Mouse (Mus musculus) CH12.LX (cell line): ENCODE measurements at regions not wholly inside any gene's neighbourhood (a gene's known extent, or its start where the extent isn't known, plus 50 kb on each side); places are given as distances from the start of the nearest gene placed in this dataset.
A peak's percentile ranks its signal among the peaks of the same experiment; 100 is the strongest.

Experiments used
- DNase-seq: peaks from one replicate; pipeline ENCODE4 v3.0.0-alpha.2; 2013; ENCODE audit errors: extremely low read depth
- H3K27ac ChIP-seq: 2 replicates; pipeline ENCODE4 v1.5.1; 2012; ENCODE audit warnings: low read depth, mild to moderate bottlenecking, control low read depth, moderate library complexity; ENCODE audit not compliant: insufficient read depth
- H3K27me3 ChIP-seq: replicated peaks from 2 replicates; pipeline ENCODE3; 2012; ENCODE audit warnings: inconsistent platforms
- H3K36me3 ChIP-seq, 2 experiments: replicated peaks in 1 of 2; 2 replicates each; pipeline versions ENCODE3 to v1.6.1; 2012; ENCODE audit warnings: inconsistent platforms in 1 of 2, low read length in 1 of 2, mild to moderate bottlenecking in 1 of 2, mixed read lengths in 1 of 2, moderate library complexity in 1 of 2; ENCODE audit not compliant: control insufficient read depth in 1 of 2, insufficient read depth in 1 of 2
- H3K4me1 ChIP-seq, 2 experiments: 2 replicates each; pipeline ENCODE4 v1.6.1; 2012; ENCODE audit warnings: inconsistent platforms in 1 of 2, moderate library complexity in 1 of 2; ENCODE audit not compliant: insufficient read depth in 2 of 2, control insufficient read depth in 1 of 2
- H3K4me2 ChIP-seq: 2 replicates; pipeline ENCODE4 v1.6.1; 2012; ENCODE audit warnings: low read depth, mild to moderate bottlenecking, control low read depth; ENCODE audit not compliant: poor library complexity, insufficient read depth, severe bottlenecking
- H3K4me3 ChIP-seq, 3 experiments: fragments of 150-350 bp in 1 of 3; sonication (generic) in 1 of 3; replicated peaks in 1 of 3; 2 replicates each; pipeline versions ENCODE3 to v1.5.1; 2011 to 2012; ENCODE audit warnings: low read depth in 2 of 3, low read length in 2 of 3, mild to moderate bottlenecking in 2 of 3, moderate library complexity in 2 of 3, control low read depth in 1 of 3, improper control_type of control experiment in 1 of 3, inconsistent platforms in 1 of 3, mixed read lengths in 1 of 3; ENCODE audit not compliant: poor library complexity in 1 of 3
- H3K79me2 ChIP-seq: replicated peaks from 2 replicates; pipeline ENCODE4 v1.6.1; 2012; ENCODE audit warnings: mild to moderate bottlenecking, moderate library complexity; ENCODE audit not compliant: control insufficient read depth, poor library complexity, insufficient read depth, severe bottlenecking; ENCODE audit errors: extremely low read depth
- H3K9ac ChIP-seq: 2 replicates; pipeline ENCODE4 v1.6.1; 2012; ENCODE audit warnings: low read depth, mild to moderate bottlenecking, control low read depth, moderate library complexity; ENCODE audit not compliant: insufficient read depth
- H3K9me3 ChIP-seq: replicated peaks from 2 replicates; pipeline ENCODE3; 2012; ENCODE audit warnings: low read length, inconsistent platforms, mixed read lengths
- CTCF ChIP-seq, 2 experiments: IDR thresholded peaks in 1 of 2; conservative IDR thresholded peaks in 1 of 2; 2 replicates each; pipeline ENCODE4 v1.5.1; 2011 to 2012; ENCODE audit warnings: low read depth in 2 of 2, low read length in 2 of 2, improper control_type of control experiment in 1 of 2, inconsistent platforms in 1 of 2, mild to moderate bottlenecking in 1 of 2, moderate library complexity in 1 of 2
- E2F4 ChIP-seq: IDR thresholded peaks from 2 replicates; pipeline ENCODE4 v1.6.1; 2011; ENCODE audit warnings: low read depth, low read length, improper control_type of control experiment; ENCODE audit not compliant: insufficient replicate concordance
- ELF1 ChIP-seq: IDR thresholded peaks from 2 replicates; pipeline ENCODE4 v1.6.1; 2014; ENCODE audit warnings: low read depth, mild to moderate bottlenecking, inconsistent platforms, low read length, improper control_type of control experiment
- EP300 ChIP-seq: IDR thresholded peaks from 2 replicates; pipeline ENCODE4 v1.6.1; 2011; ENCODE audit warnings: low read length, improper control_type of control experiment
- GABPA ChIP-seq: IDR thresholded peaks from 2 replicates; pipeline ENCODE4 v1.6.1; 2012; ENCODE audit warnings: low read depth, low read length, improper control_type of control experiment, inconsistent platforms; ENCODE audit not compliant: insufficient replicate concordance
- HCFC1 ChIP-seq: IDR thresholded peaks from 2 replicates; pipeline ENCODE4 v1.6.1; 2012; ENCODE audit warnings: low read depth, mild to moderate bottlenecking, inconsistent platforms, low read length, improper control_type of control experiment
- IRF4 ChIP-seq: IDR thresholded peaks from 2 replicates; pipeline ENCODE4 v1.6.1; 2014; ENCODE audit warnings: low read depth, mild to moderate bottlenecking, inconsistent platforms, low read length, improper control_type of control experiment
- JUN ChIP-seq: IDR thresholded peaks from 2 replicates; pipeline ENCODE4 v1.6.1; 2011; ENCODE audit warnings: low read depth, mild to moderate bottlenecking, low read length, improper control_type of control experiment, moderate library complexity; ENCODE audit not compliant: insufficient read depth
- MAX ChIP-seq: IDR thresholded peaks from 2 replicates; pipeline ENCODE4 v1.6.1; 2011; ENCODE audit warnings: low read length, improper control_type of control experiment
- MAZ ChIP-seq: IDR thresholded peaks from 2 replicates; pipeline ENCODE4 v1.6.1; 2012; ENCODE audit warnings: low read depth, mild to moderate bottlenecking, inconsistent platforms, low read length, improper control_type of control experiment, moderate library complexity
- MEF2A ChIP-seq: IDR thresholded peaks from 2 replicates; pipeline ENCODE4 v1.6.1; 2014; ENCODE audit warnings: low read depth, mild to moderate bottlenecking, inconsistent platforms, low read length, improper control_type of control experiment, borderline replicate concordance
- MXI1 ChIP-seq: IDR thresholded peaks from 2 replicates; pipeline ENCODE4 v1.6.1; 2011; ENCODE audit warnings: mild to moderate bottlenecking, low read depth, low read length, improper control_type of control experiment
- MYC ChIP-seq: IDR thresholded peaks from 2 replicates; pipeline ENCODE4 v1.6.1; 2011; ENCODE audit warnings: low read depth, mild to moderate bottlenecking, improper control_type of control experiment, low read length
- PAX5 ChIP-seq: IDR thresholded peaks from 2 replicates; pipeline ENCODE4 v1.6.1; 2012; ENCODE audit warnings: low read length, inconsistent platforms, mixed read lengths
- POLR2AphosphoS2 ChIP-seq: IDR thresholded peaks from 2 replicates; pipeline ENCODE4 v1.6.1; 2011; ENCODE audit warnings: low read depth, low read length, improper control_type of control experiment
- RAD21 ChIP-seq: IDR thresholded peaks from 2 replicates; pipeline ENCODE4 v1.6.1; 2011; ENCODE audit warnings: low read depth, mild to moderate bottlenecking, low read length, improper control_type of control experiment, moderate library complexity
- SMC3 ChIP-seq: IDR thresholded peaks from 2 replicates; pipeline ENCODE4 v1.6.1; 2011; ENCODE audit warnings: low read depth, low read length, improper control_type of control experiment
- ZC3H11A ChIP-seq: IDR thresholded peaks from 2 replicates; pipeline ENCODE4 v1.6.1; 2012; ENCODE audit warnings: low read depth, mild to moderate bottlenecking, inconsistent platforms, low read length, improper control_type of control experiment
- ZKSCAN1 ChIP-seq: IDR thresholded peaks from 2 replicates; pipeline ENCODE4 v1.6.1; 2012; ENCODE audit warnings: low read depth, inconsistent platforms, low read length, improper control_type of control experiment, borderline replicate concordance
- ZNF384 ChIP-seq: IDR thresholded peaks from 2 replicates; pipeline ENCODE4 v1.6.1; 2012; ENCODE audit warnings: low read depth, low read length, improper control_type of control experiment, inconsistent platforms
- dilution Hi-C: fragments of 300-500 bp; cut with MboI; formaldehyde crosslinking; loops from 2 replicates; pipeline ENCODE4 v1.14.3; 2020; ENCODE audit warnings: low sequenced_read_pairs; ENCODE audit not compliant: extremely low pct_unique_long_range_greater_than_20kb, extremely low pct_ligation_motif_present
- in situ Hi-C: fragments of 300-500 bp; cut with MboI; formaldehyde crosslinking; loops from 3 replicates; pipeline ENCODE4 v1.14.3; 2019; ENCODE audit warnings: low sequenced_read_pairs, low pct_ligation_motif_present, low pct_unique_long_range_greater_than_20kb, mixed read lengths

DNA sequence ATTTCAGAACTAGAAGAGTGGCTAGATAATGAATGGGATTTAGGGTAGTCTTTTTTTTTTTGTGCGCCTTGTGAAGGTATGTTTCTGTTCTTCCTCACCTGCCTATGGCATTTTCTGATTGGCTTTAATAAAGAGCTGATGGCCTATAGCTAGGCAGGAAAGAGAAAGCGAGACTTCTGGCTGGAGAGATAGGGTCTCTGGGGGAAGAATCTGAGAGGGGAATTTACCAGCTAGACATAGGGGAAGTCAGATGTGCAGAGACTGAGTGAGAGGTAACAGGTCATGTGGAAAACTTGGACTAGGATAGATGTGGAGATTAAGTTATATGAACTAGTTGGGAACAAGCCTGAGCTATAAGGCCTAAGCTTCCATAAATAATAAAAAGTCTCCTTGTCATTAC is 129.7 kb upstream of the Max start:
- Histone ChIP-seq H3K27me3 (no peaks in the 10 kb centered on the region), H3K4me3 (no peak overlapping the region), H3K79me2 (no peaks in the 10 kb centered on the region), H3K36me3 (no peaks in the 10 kb centered on the region), H3K9me3 (no peaks in the 10 kb centered on the region), H3K4me2 (no peak overlapping the region), H3K4me1 (peaks cover 29 to 82% of the 10 kb centered on the region in 2 experiments), H3K27ac (no peak overlapping the region), H3K9ac (no peak overlapping the region)
- DNase-seq = peak; percentile 38
- dilution Hi-C loops (no loop called here), in situ Hi-C loops (no loop called here)
- peak; percentile 31; the same call in 1 of the 2 replicates for TF ChIP-seq IRF4
- no peak for TF ChIP-seq ELF1
- TF ChIP-seq EP300 = peak; percentile 43; the same call in 1 of the 2 replicates
- no peak for TF ChIP-seq MAZ
- TF ChIP-seq RAD21 = no peak
- no peak; the same call in 1 of the 2 replicates for TF ChIP-seq ZNF384

DNA sequence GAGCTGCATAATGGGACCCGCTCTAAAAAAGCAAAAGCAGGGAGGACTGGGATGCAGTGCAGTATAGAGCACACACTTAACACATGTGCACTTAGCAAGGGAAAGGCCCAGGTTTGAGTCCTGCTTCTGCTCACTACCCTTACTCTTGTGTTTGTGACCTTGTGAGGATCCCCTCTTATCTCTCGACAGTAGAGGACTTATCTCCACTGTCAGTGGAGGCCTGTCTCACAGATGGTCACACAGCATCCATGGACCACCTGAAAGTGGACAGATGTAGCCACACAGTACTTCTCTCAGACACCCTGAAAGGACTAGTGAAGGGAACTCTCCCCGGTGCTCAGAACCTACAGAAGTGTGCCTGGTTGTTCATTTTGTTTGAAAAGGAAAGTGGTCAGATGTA is 128.5 kb upstream of the Max start:
- Histone ChIP-seq H3K27ac (no peak overlapping the region), H3K4me2 (no peak overlapping the region), H3K9me3 (no peaks in the 10 kb centered on the region), H3K9ac (no peak overlapping the region), H3K79me2 (no peaks in the 10 kb centered on the region), H3K36me3 (no peaks in the 10 kb centered on the region), H3K27me3 (no peaks in the 10 kb centered on the region), H3K4me1 (peaks cover 29 to 88% of the 10 kb centered on the region in 2 experiments), H3K4me3 (no peak overlapping the region)
- in situ Hi-C loops (no loop called here), dilution Hi-C loops (no loop called here)
- DNase-seq = no peak
- TF ChIP-seq MEF2A (no peak), CTCF (conservative IDR thresholded peaks at IDR 0.05 in 1 of 2, IDR thresholded peaks at IDR 0.05 in 1 of 2; ENCODE audit: low read depth in 2 of 2, low read length in 2 of 2) (no peak), JUN (no peak), POLR2AphosphoS2 (no peak), PAX5 (no peak), GABPA (no peak), ZKSCAN1 (no peak), EP300 (no peak), MXI1 (no peak), E2F4 (no peak), SMC3 (no peak), HCFC1 (no peak), ZC3H11A (no peak), MAX (no peak), MYC (no peak), ZNF384 (no peak)
